Mouse (Mus musculus): ENCODE results near the gene Ric3. TPM values are rescaled to one million over a fixed set of nuclear protein-coding genes. Genes with fewer than 3 reads are reported as not detected.

Gene Ric3
- polyA plus RNA-seq, 1 experiment from 2014 or later = 4.7 TPM

GRCm38 (mm10) chr7:109021428-109021827, 61.7 kb downstream of the Ric3 start:
- Histone ChIP-seq H3K36me3 (0 out of 2 replicates have a peak, but pooled peaks cover 3% of the 10 kb centered on the region), H3K4me1 (replicated peaks) (no peaks in the 10 kb centered on the region), H3K27me3 (no peaks in the 10 kb centered on the region)

DNA sequence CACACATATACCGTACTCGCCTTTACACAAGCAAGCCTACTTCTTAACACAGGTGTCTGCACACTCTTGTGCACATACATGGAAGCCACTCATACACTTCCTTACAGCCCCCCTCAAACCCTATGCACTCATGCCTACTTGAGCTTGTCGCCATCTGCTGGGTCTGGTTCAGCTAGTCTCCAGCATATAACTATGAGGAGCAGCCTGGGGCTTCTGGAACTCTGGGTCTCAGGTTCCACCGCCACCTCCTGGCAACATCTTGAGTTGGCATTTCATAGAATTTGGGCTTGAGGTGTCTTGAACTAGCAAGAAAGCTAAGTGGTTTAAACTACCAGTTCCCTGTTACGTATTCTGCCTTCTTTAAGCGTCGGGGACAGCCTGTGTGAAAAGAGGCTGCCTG, 63.9 kb downstream of the Ric3 start:
- Histone ChIP-seq H3K9me3 (no peaks in the 10 kb centered on the region), H3K27ac (no peak overlapping the region), H3K4me1 (replicated peaks) (no peaks in the 10 kb centered on the region), H3K4me2 (no peak overlapping the region), H3K27me3 (no peaks in the 10 kb centered on the region), H3K9ac (replicated peaks) (no peak overlapping the region), H3K36me3 (no peaks in the 10 kb centered on the region), H3K4me3 (replicated peaks) (no peak overlapping the region)
- WGBS = 85% methylated on average over 7 of the region's 7 CpGs
- no peak for ATAC-seq (ENCODE audit: insufficient number of reproducible peaks, insufficient read depth, low FRiP score, low TSS enrichment, low read depth)

More at GRCm38 (mm10) chr7:109021428-109021827, 61.7 kb downstream of the Ric3 start:
- 19% methylated on average over 3 of the region's 3 CpGs for WGBS
- Histone ChIP-seq H3K9me3 (no peaks in the 10 kb centered on the region), H3K4me2 (no peak overlapping the region), H3K4me3 (replicated peaks) (no peak overlapping the region), H3K9ac (replicated peaks) (no peak overlapping the region), H3K27ac (no peak overlapping the region)
- 0 out of 2 replicates have a peak, but pooled peaks have one; percentile 24 for ATAC-seq (ENCODE audit: insufficient number of reproducible peaks, insufficient read depth, low FRiP score, low TSS enrichment, low read depth)

DNA sequence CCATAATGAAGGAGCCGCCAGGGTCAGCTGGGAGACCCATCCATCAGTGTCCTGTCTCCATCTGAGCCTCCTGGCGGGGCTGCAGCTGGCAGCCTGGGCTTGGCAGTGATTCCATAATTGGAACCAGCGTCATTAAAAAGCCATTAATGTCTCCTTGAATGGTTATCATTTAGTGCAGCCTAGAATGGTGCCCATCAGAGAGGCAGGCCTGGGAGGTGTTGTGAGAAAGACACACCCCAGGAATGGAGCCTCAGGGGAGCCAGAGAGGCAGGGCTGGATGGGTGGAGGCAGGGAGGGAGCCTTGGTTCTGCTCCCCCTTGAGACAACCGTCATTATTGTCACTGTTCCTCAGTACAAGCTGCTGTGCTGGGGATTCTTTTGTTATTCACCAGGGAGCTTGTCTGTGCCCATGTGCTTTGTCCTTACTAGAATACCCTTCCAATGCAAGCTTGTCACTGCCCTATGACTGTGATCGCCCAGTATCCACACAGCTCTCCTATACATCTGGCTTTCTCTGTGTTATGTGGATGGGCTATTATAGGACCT, 66.7 kb downstream of the Ric3 start:
- Histone ChIP-seq H3K4me1 (replicated peaks) (peaks cover 5% of the 10 kb centered on the region), H3K9me3 (no peaks in the 10 kb centered on the region), H3K4me2 (no peak overlapping the region), H3K4me3 (replicated peaks) (no peak overlapping the region), H3K27me3 (peaks cover 17% of the 10 kb centered on the region), H3K9ac (replicated peaks) (no peak overlapping the region), H3K36me3 (no peaks in the 10 kb centered on the region), H3K27ac (no peak overlapping the region)
- WGBS = 26% methylated on average over 5 of the region's 5 CpGs
- no peak for ATAC-seq (ENCODE audit: insufficient number of reproducible peaks, insufficient read depth, low FRiP score, low TSS enrichment, low read depth)

GRCm38 (mm10) chr7:109014851-109015250, 68.3 kb downstream of the Ric3 start:
- Histone ChIP-seq H3K9ac (replicated peaks) (no peak overlapping the region), H3K27ac (no peak overlapping the region), H3K9me3 (no peaks in the 10 kb centered on the region), H3K27me3 (peaks cover 33% of the 10 kb centered on the region), H3K4me2 (no peak overlapping the region), H3K4me1 (replicated peaks) (peaks cover 9% of the 10 kb centered on the region), H3K36me3 (no peaks in the 10 kb centered on the region), H3K4me3 (replicated peaks) (no peak overlapping the region)
- WGBS = 77% methylated on average over 7 of the region's 7 CpGs
- ATAC-seq (ENCODE audit: insufficient number of reproducible peaks, insufficient read depth, low FRiP score, low TSS enrichment, low read depth) = no peak

- H3K27me3 ChIP-seq = peaks cover 49% of the 10 kb centered on the region
Observed at GRCm38 (mm10) chr7:109012998-109013625, 70.0 kb downstream of the Ric3 start.

DNA sequence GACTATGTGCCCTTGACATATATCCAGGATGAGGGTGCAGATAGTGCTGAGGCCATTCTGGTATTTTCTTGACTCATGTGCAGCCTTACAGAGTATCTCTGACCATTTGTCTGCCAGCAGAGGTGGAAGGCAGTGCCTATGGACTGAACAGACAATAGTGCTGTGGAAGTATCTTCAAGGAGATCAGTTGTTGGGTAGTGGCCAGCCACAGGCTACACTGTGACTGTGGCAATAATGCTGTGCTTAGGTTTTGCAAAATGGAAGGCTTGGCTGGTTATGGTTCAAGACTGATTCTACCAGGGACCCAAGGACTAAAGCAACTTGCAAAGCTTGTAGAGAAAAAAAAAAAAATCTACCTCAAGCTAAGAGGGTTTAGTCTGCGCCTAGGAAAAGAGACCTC, 70.6 kb downstream of the Ric3 start:
- Histone ChIP-seq H3K9ac (replicated peaks) (no peak overlapping the region), H3K4me3 (replicated peaks) (no peak overlapping the region), H3K4me1 (replicated peaks) (peaks cover 9% of the 10 kb centered on the region), H3K4me2 (no peak overlapping the region), H3K27ac (no peak overlapping the region), H3K9me3 (no peaks in the 10 kb centered on the region), H3K36me3 (no peaks in the 10 kb centered on the region), H3K27me3 (peaks cover 53% of the 10 kb centered on the region)
- WGBS = 95% methylated on average over 1 of the region's 1 CpGs
- no peak for ATAC-seq (ENCODE audit: insufficient number of reproducible peaks, insufficient read depth, low FRiP score, low TSS enrichment, low read depth)

More at GRCm38 (mm10) chr7:109012998-109013625, 70.0 kb downstream of the Ric3 start:
- Histone ChIP-seq H3K4me2 (no peak overlapping the region), H3K9ac (replicated peaks) (no peak overlapping the region), H3K4me1 (replicated peaks) (peaks cover 9% of the 10 kb centered on the region), H3K4me3 (replicated peaks) (no peak overlapping the region), H3K27ac (no peak overlapping the region), H3K36me3 (no peaks in the 10 kb centered on the region), H3K9me3 (no peaks in the 10 kb centered on the region)
- no peak for ATAC-seq (ENCODE audit: insufficient number of reproducible peaks, insufficient read depth, low FRiP score, low TSS enrichment, low read depth)
- 52% methylated on average over 4 of the region's 4 CpGs for WGBS

GRCm38 (mm10) chr7:109011596-109012180, 71.4 kb downstream of the Ric3 start:
- H3K4me1 ChIP-seq (replicated peaks) = peaks cover 9% of the 10 kb centered on the region
- H3K4me3 ChIP-seq (replicated peaks) = peak overlapping the region; percentile 79
- H3K27me3 ChIP-seq = peaks cover 54% of the 10 kb centered on the region
- H3K9ac ChIP-seq (replicated peaks) = peak overlapping the region; percentile 85
- 45% methylated on average over 8 of the region's 8 CpGs for WGBS
- ATAC-seq (ENCODE audit: insufficient number of reproducible peaks, insufficient read depth, low FRiP score, low TSS enrichment, low read depth) = no peak
- H3K9me3 ChIP-seq = no peaks in the 10 kb centered on the region
- no peak overlapping the region for H3K27ac ChIP-seq
- H3K4me2 ChIP-seq = peak overlapping the region; percentile 88
- no peaks in the 10 kb centered on the region for H3K36me3 ChIP-seq

DNA sequence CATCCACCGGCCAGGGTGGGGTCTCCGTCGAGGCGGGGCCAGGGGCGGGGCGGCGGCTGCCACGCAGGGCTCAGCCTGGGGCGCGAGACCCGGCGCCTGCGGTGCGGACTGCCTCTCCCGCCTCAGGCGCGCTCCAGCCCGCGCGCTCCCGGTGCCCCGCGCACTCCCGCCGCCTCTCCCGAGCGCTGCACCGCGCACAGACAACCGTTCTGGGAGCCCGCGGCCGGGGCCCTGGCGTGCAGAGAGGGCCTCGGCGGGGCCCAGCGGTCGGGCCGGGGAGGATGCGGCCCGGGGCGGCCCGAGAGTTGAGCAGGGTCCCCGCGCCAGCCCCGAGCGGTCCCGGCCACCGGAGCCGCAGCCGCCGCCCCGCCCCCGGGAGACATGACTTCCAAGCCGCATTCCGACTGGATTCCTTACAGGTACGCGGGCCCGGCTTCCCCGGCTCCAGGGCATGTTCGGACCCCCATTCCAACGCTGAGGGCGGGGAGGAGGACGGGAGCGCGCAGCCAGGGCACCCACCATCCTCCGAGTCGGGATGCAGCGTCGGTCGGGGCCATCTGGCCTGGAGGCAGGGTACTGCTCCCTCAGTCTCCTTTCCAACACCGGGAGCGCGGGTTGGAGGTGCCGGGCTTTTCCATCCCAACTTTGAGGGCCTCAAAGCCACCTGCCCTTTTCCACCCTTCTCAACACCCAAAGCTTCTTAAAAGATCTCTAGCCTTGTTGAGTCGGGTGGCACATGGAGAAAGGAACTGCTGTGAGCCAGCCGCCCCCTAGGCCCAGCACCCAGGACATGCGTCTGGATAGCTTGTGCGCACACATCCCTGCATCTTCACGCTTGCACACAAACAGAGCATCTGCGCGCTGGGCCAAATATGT, 72.2 kb downstream of the Ric3 start:
- peaks cover 54% of the 10 kb centered on the region for H3K27me3 ChIP-seq

GRCm38 (mm10) chr7:109009260-109009659, 73.9 kb downstream of the Ric3 start:
- no peak for ATAC-seq (ENCODE audit: insufficient number of reproducible peaks, insufficient read depth, low FRiP score, low TSS enrichment, low read depth)
- no peaks in the 10 kb centered on the region for H3K36me3 ChIP-seq
- H3K9me3 ChIP-seq = no peaks in the 10 kb centered on the region
- no peak overlapping the region for H3K4me2 ChIP-seq
- no peak overlapping the region for H3K27ac ChIP-seq
- H3K4me1 ChIP-seq (replicated peaks) = peaks cover 9% of the 10 kb centered on the region
- H3K4me3 ChIP-seq (replicated peaks) = no peak overlapping the region
- H3K9ac ChIP-seq (replicated peaks) = no peak overlapping the region
- H3K27me3 ChIP-seq = peaks cover 61% of the 10 kb centered on the region
- 89% methylated on average over 1 of the region's 1 CpGs for WGBS

More for the DNA sequence above, 72.2 kb downstream of the Ric3 start:
- Histone ChIP-seq H3K9me3 (no peaks in the 10 kb centered on the region), H3K4me1 (replicated peaks) (peaks cover 9% of the 10 kb centered on the region), H3K9ac (replicated peaks) (peak overlapping the region; percentile 85), H3K36me3 (no peaks in the 10 kb centered on the region), H3K4me3 (replicated peaks) (peak overlapping the region; percentile 79), H3K4me2 (peak overlapping the region; percentile 88), H3K27ac (no peak overlapping the region)
- peak; percentile 69; the same call in 1 of the 2 replicates for ATAC-seq (ENCODE audit: insufficient number of reproducible peaks, insufficient read depth, low FRiP score, low TSS enrichment, low read depth)
- WGBS = 1% methylated on average over 72 of the region's 82 CpGs

- Histone ChIP-seq H3K4me3 (replicated peaks) (no peak overlapping the region), H3K9me3 (no peaks in the 10 kb centered on the region), H3K27me3 (peaks cover 16% of the 10 kb centered on the region), H3K4me1 (replicated peaks) (no peaks in the 10 kb centered on the region), H3K27ac (no peak overlapping the region), H3K4me2 (no peak overlapping the region), H3K36me3 (no peaks in the 10 kb centered on the region), H3K9ac (replicated peaks) (no peak overlapping the region)
- WGBS = 57% methylated on average over 3 of the region's 3 CpGs
- ATAC-seq (ENCODE audit: insufficient number of reproducible peaks, insufficient read depth, low FRiP score, low TSS enrichment, low read depth) = no peak
Observed at GRCm38 (mm10) chr7:109003653-109004052, 79.5 kb downstream of the Ric3 start.

DNA sequence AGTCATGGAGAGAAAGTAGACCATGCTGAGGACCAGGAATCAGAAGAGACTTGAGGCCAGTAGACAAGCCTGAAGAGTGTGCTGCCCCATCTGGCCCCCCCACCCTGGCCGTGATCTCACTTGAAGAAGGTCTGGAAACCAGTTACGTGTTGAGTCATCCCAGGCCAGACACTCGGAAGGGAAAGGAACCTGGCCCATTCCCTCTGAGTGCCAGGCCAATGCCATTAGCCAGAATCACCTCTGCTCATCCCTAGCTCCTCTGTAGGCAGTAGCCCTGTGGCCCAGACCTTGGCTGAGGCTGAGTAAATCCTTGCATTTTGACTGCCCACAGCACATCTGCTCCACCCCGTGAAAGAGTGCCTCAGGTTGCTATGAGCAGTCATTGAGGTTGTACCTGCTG, 81.2 kb downstream of the Ric3 start:
- no peaks in the 10 kb centered on the region for H3K36me3 ChIP-seq
- peaks cover 7% of the 10 kb centered on the region; the same call in 1 of the 2 replicates for H3K27me3 ChIP-seq
- H3K9ac ChIP-seq (replicated peaks) = no peak overlapping the region

More for the DNA sequence above, 81.2 kb downstream of the Ric3 start:
- Histone ChIP-seq H3K27ac (no peak overlapping the region), H3K4me2 (no peak overlapping the region), H3K4me1 (replicated peaks) (no peaks in the 10 kb centered on the region), H3K9me3 (no peaks in the 10 kb centered on the region), H3K4me3 (replicated peaks) (no peak overlapping the region)
- 85% methylated on average over 4 of the region's 4 CpGs for WGBS
- no peak for ATAC-seq (ENCODE audit: insufficient number of reproducible peaks, insufficient read depth, low FRiP score, low TSS enrichment, low read depth)
